Mouse (Mus musculus) hindbrain, embryonic 16.5 days (tissue): Measurements from ENCODE around the gene Plxnc1. TPM values are rescaled to one million over a fixed set of nuclear protein-coding genes. Genes with fewer than 3 reads are reported as not detected.

Experiments used
- ATAC-seq: fragments of 200-750 bp; cut with Nextera tagmentation; 2 replicates; pipeline ENCODE4 v1.8.0; 2017; ENCODE audit warnings: moderate TSS enrichment, moderate library complexity
- H3K27ac ChIP-seq: fragments of 300-500 bp; sonication (generic); 2 replicates; pipeline ENCODE4 v1.5.1; 2014; ENCODE audit warnings: low read depth, mild to moderate bottlenecking, control low read depth, low read length, moderate library complexity
- H3K27me3 ChIP-seq: fragments of 300-500 bp; sonication (generic); replicated peaks from 2 replicates; pipeline ENCODE4 v1.6.1; 2014; ENCODE audit warnings: low read length; ENCODE audit not compliant: control insufficient read depth, insufficient read depth
- H3K36me3 ChIP-seq: fragments of 300-500 bp; sonication (generic); 2 replicates; pipeline ENCODE4 v1.6.1; 2014; ENCODE audit warnings: mild to moderate bottlenecking, low read length, moderate library complexity, mixed read lengths; ENCODE audit not compliant: control insufficient read depth, insufficient read depth
- H3K4me1 ChIP-seq: fragments of 300-500 bp; sonication (generic); 2 replicates; pipeline ENCODE4 v1.6.1; 2014; ENCODE audit warnings: low read depth, low read length; ENCODE audit not compliant: control insufficient read depth, insufficient read depth
- H3K4me2 ChIP-seq: fragments of 300-500 bp; sonication (generic); 2 replicates; pipeline ENCODE4 v1.6.1; 2014; ENCODE audit warnings: mild to moderate bottlenecking, low read length, control low read depth, moderate library complexity
- H3K4me3 ChIP-seq: fragments of 300-500 bp; sonication (generic); 2 replicates; pipeline ENCODE4 v1.5.1; 2014; ENCODE audit warnings: mild to moderate bottlenecking, low read length, control low read depth, moderate library complexity
- H3K9ac ChIP-seq: fragments of 300-500 bp; sonication (generic); 2 replicates; pipeline ENCODE4 v1.6.1; 2014; ENCODE audit warnings: low read depth, mild to moderate bottlenecking, control low read depth, low read length, moderate library complexity
- H3K9me3 ChIP-seq: fragments of 300-500 bp; sonication (generic); 2 replicates; pipeline ENCODE4 v1.6.1; 2014; ENCODE audit warnings: mild to moderate bottlenecking, low read length, moderate library complexity; ENCODE audit not compliant: control insufficient read depth
- WGBS: fragments of 180-500 bp; shearing (Covaris S2); extraction: QIAGEN DNeasy Blood & Tissue Kit; methylation state at CpG from one replicate; pipeline ENCODE4 v1.1.7; 2014; 5-methylcytosine and 5-hydroxymethylcytosine counted together
- polyA plus RNA-seq: library from polyadenylated mRNA; unstranded; fragments of >200 nt; fragmentation: Nextera tagmentation; extraction: Ambion mirVana; gene quantifications from 2 replicates; pipeline ENCODE4 v1.2.1, GENCODE M21; 2015

Plxnc1 gene
- polyA plus RNA-seq, 1 experiment from 2014 or later = 8.4 TPM

GRCm38 (mm10) chr10:94928164-94928563 lies 16.5 kb downstream of the Plxnc1 start:
- ATAC-seq = no peak
- Histone ChIP-seq H3K27ac (no peak overlapping the region), H3K4me3 (no peak overlapping the region), H3K4me2 (no peak overlapping the region), H3K36me3 (no peaks in the 10 kb centered on the region), H3K9ac (no peak overlapping the region), H3K27me3 (no peaks in the 10 kb centered on the region), H3K4me1 (peaks cover 11% of the 10 kb centered on the region), H3K9me3 (no peaks in the 10 kb centered on the region)
- WGBS = 84% methylated on average over 4 of the region's 4 CpGs

- Histone ChIP-seq H3K9me3 (no peaks in the 10 kb centered on the region), H3K4me1 (peaks cover 5% of the 10 kb centered on the region; the same call in 1 of the 2 replicates), H3K4me2 (no peak overlapping the region), H3K27me3 (no peaks in the 10 kb centered on the region), H3K4me3 (no peak overlapping the region), H3K27ac (no peak overlapping the region), H3K36me3 (no peaks in the 10 kb centered on the region), H3K9ac (no peak overlapping the region)
- WGBS = 23% methylated on average over 3 of the region's 3 CpGs
- no peak for ATAC-seq
These were observed 18.3 kb downstream of the Plxnc1 start for GRCm38 (mm10) chr10:94926297-94926696.

- ATAC-seq = no peak
- Histone ChIP-seq H3K9ac (no peak overlapping the region), H3K27ac (no peak overlapping the region), H3K4me1 (peaks cover 5% of the 10 kb centered on the region; the same call in 1 of the 2 replicates), H3K27me3 (no peaks in the 10 kb centered on the region), H3K4me3 (no peak overlapping the region), H3K36me3 (no peaks in the 10 kb centered on the region), H3K4me2 (no peak overlapping the region), H3K9me3 (no peaks in the 10 kb centered on the region)
- 89% methylated on average over 4 of the region's 4 CpGs for WGBS
These were observed 19.8 kb downstream of the Plxnc1 start for GRCm38 (mm10) chr10:94924878-94925277.

GRCm38 (mm10) chr10:94924450-94924849 lies 20.2 kb downstream of the Plxnc1 start:
- Histone ChIP-seq H3K4me2 (no peak overlapping the region), H3K27ac (no peak overlapping the region), H3K9ac (no peak overlapping the region), H3K36me3 (no peaks in the 10 kb centered on the region), H3K27me3 (no peaks in the 10 kb centered on the region), H3K4me1 (peaks cover 5% of the 10 kb centered on the region; the same call in 1 of the 2 replicates), H3K9me3 (no peaks in the 10 kb centered on the region), H3K4me3 (no peak overlapping the region)
- WGBS = 90% methylated on average over 4 of the region's 4 CpGs
- no peak for ATAC-seq

GRCm38 (mm10) chr10:94923337-94923762 lies 21.3 kb downstream of the Plxnc1 start:
- H3K27ac ChIP-seq = no peak overlapping the region
- 70% methylated on average over 7 of the region's 7 CpGs for WGBS
- H3K36me3 ChIP-seq = no peaks in the 10 kb centered on the region
- no peak overlapping the region for H3K9ac ChIP-seq
- H3K27me3 ChIP-seq = no peaks in the 10 kb centered on the region
- H3K9me3 ChIP-seq = no peaks in the 10 kb centered on the region
- peaks cover 5% of the 10 kb centered on the region; the same call in 1 of the 2 replicates for H3K4me1 ChIP-seq
- H3K4me3 ChIP-seq = no peak overlapping the region
- ATAC-seq = no peak
- H3K4me2 ChIP-seq = no peak overlapping the region

GRCm38 (mm10) chr10:94922848-94923247 lies 21.8 kb downstream of the Plxnc1 start:
- Histone ChIP-seq H3K4me2 (no peak overlapping the region), H3K27ac (no peak overlapping the region), H3K27me3 (no peaks in the 10 kb centered on the region), H3K9me3 (no peaks in the 10 kb centered on the region), H3K4me1 (peaks cover 5% of the 10 kb centered on the region; the same call in 1 of the 2 replicates), H3K9ac (no peak overlapping the region), H3K4me3 (no peak overlapping the region), H3K36me3 (no peaks in the 10 kb centered on the region)
- no peak for ATAC-seq
- WGBS = 78% methylated on average over 12 of the region's 12 CpGs

GRCm38 (mm10) chr10:94921751-94922150 lies 22.9 kb downstream of the Plxnc1 start:
- no peak overlapping the region for H3K9ac ChIP-seq
- no peaks in the 10 kb centered on the region for H3K27me3 ChIP-seq
- no peak overlapping the region for H3K27ac ChIP-seq
- H3K4me3 ChIP-seq = no peak overlapping the region
- no peaks in the 10 kb centered on the region for H3K9me3 ChIP-seq
- no peak overlapping the region for H3K4me2 ChIP-seq
- peaks cover 2% of the 10 kb centered on the region; the same call in 1 of the 2 replicates for H3K4me1 ChIP-seq
- no peaks in the 10 kb centered on the region for H3K36me3 ChIP-seq
- no peak for ATAC-seq
- 75% methylated on average over 6 of the region's 6 CpGs for WGBS

GRCm38 (mm10) chr10:94920526-94920925 lies 24.1 kb downstream of the Plxnc1 start:
- 76% methylated on average over 8 of the region's 8 CpGs for WGBS
- no peak overlapping the region for H3K27ac ChIP-seq
- H3K4me3 ChIP-seq = no peak overlapping the region
- no peaks in the 10 kb centered on the region for H3K36me3 ChIP-seq
- H3K9ac ChIP-seq = no peak overlapping the region
- no peaks in the 10 kb centered on the region for H3K27me3 ChIP-seq
- H3K4me2 ChIP-seq = no peak overlapping the region
- H3K4me1 ChIP-seq = peaks cover 2% of the 10 kb centered on the region; the same call in 1 of the 2 replicates
- H3K9me3 ChIP-seq = no peaks in the 10 kb centered on the region
- no peak for ATAC-seq

- H3K9me3 ChIP-seq = no peaks in the 10 kb centered on the region
- no peak overlapping the region for H3K9ac ChIP-seq
- peaks cover 2% of the 10 kb centered on the region; the same call in 1 of the 2 replicates for H3K4me1 ChIP-seq
- H3K36me3 ChIP-seq = no peaks in the 10 kb centered on the region
- no peak overlapping the region for H3K27ac ChIP-seq
- WGBS = 47% methylated on average over 2 of the region's 2 CpGs
- no peak overlapping the region for H3K4me3 ChIP-seq
- H3K27me3 ChIP-seq = no peaks in the 10 kb centered on the region
- ATAC-seq = no peak
- no peak overlapping the region for H3K4me2 ChIP-seq
These were observed 24.7 kb downstream of the Plxnc1 start for GRCm38 (mm10) chr10:94919960-94920359.

- Histone ChIP-seq H3K4me2 (no peak overlapping the region), H3K9me3 (no peaks in the 10 kb centered on the region), H3K9ac (no peak overlapping the region), H3K27me3 (no peaks in the 10 kb centered on the region), H3K36me3 (no peaks in the 10 kb centered on the region), H3K4me1 (peaks cover 2% of the 10 kb centered on the region; the same call in 1 of the 2 replicates), H3K4me3 (no peak overlapping the region), H3K27ac (no peak overlapping the region)
- no peak for ATAC-seq
- WGBS = 62% methylated on average over 12 of the region's 12 CpGs
These were observed 25.1 kb downstream of the Plxnc1 start for GRCm38 (mm10) chr10:94919552-94919951.
